Mouse (Mus musculus) MN1 (cell line): Measurements from ENCODE around the gene Ankrd52.

ENCODE experiments used
- DNase-seq: peaks from one replicate; pipeline ENCODE4 v3.0.0-alpha.2; 2016; ENCODE audit warnings: low spot score

The Ankrd52 gene

GRCm38 (mm10) chr10:128401638-128402037 is 24.7 kb downstream of the Ankrd52 start:
- no peak for DNase-seq

- no peak for DNase-seq
Observed at GRCm38 (mm10) chr10:128403931-128404330, 27.0 kb downstream of the Ankrd52 start.

GRCm38 (mm10) chr10:128408591-128409535 is 31.9 kb downstream of the Ankrd52 start:
- DNase-seq = no peak

DNA sequence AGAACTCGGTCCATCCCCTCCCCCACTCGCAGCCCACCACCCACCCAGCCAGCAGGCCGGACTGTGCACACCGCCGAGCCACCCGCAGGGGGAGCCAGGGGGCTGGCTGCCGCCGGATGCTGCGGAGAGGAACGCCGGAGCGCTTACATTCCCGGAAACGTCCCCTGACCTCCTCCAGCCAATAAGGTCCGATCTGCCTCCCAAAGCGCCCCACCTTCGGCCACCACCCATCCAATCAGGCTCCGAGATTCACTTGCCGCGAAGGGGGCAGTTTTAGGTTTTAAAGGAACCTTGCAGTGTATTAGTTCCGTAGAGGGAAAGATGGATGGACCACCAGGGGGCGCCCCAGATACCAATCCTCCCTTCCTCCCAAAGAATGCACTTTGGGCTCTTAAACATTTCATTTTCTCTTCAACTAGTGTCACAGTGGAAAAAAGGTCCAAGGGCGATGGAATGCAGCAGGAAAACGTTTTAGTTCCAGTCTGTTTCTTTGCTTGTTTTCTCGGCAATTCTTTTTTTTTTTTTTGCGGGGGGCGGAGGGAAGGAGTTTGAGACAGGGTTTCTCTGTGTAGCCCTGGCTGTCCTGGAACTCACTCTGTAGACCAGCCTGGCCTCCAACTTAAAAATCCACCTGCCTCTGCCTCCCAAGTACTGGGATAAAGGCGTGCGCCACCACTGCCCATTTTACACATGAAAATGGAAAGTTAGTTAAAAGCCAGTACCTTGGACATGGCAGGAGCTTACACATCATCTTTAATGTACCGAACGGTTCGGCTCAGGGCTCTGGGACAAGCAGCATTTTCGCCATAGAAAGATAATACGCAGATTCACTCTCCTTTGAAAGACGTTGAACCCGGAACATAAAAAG is 33.0 kb downstream of the Ankrd52 start:
- peak; percentile 100 for DNase-seq

GRCm38 (mm10) chr10:128410560-128410845 is 33.6 kb downstream of the Ankrd52 start:
- DNase-seq = no peak

DNA sequence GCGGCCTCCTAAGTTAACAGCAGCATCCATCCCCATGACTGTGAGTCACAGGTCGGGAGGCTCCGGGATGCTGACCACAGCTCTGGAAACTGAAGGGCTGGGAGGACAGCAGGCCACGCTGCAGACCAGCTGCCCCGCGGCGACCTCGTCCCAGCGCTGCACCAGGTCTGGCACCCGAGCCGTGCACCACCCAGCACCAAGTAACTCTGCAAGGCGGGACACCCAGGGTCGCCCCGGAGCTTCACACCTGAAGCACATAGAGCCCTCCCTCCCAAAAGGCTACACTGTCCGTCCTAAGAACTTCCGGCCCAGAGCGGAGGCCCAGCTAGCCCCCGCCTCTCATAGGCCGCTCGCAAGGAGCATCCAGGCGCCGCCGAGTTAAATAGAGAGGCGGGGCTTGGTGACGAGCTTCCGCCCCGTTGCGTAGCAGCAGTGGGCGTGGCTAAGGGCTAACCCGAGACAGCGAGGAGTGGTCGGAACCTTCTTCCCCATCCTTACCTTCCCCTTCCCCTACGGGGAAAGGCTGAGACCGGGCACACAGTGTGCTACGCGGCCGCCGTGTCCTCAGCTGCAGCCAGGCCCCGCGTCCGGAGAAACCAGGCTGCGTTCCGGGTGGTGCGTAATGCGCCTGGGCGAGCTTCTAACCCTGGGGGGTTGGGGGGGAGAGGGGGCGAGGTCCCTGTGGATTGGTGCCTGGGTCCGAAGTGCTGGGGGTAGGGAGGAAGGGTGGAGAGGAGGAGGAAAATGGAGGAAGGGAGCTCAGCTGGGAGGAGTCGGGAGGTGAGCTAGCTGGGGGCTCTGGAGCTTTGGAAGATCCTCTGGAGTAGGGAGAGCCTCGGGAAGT is 34.5 kb downstream of the Ankrd52 start, which contains the start of the genes Nabp2 and Rnf41:
Nabp2 (minus strand) TSS at position 282 of the 844 bp plus-strand sequence.
Rnf41 (plus strand) TSS at position 447 of the 844 bp plus-strand sequence.
- DNase-seq = peak; percentile 100

GRCm38 (mm10) chr10:128412055-128412381 is 35.1 kb downstream of the Ankrd52 start:
- DNase-seq = peak; percentile 70

DNA sequence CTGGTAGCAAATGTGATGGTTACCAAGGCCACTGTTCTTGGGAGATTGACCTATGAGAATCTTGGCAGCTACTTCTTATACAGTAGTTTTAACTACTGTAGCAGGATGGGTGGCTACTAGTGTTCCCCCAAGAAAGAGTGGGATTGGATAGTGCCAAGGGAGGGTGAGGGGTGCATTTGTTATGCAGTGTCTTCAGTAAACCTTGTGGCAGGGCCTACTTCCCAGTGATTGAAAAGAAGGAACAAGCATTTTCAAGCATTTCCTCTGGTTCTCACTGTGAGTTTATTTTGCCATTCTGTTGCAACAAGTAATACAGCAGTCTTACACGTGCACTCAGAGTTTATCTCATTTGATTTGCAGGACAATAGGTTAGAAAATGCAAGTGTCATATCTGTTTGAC is 35.6 kb downstream of the Ankrd52 start:
- no peak for DNase-seq

GRCm38 (mm10) chr10:128413076-128413475 is 36.2 kb downstream of the Ankrd52 start:
- no peak for DNase-seq

DNA sequence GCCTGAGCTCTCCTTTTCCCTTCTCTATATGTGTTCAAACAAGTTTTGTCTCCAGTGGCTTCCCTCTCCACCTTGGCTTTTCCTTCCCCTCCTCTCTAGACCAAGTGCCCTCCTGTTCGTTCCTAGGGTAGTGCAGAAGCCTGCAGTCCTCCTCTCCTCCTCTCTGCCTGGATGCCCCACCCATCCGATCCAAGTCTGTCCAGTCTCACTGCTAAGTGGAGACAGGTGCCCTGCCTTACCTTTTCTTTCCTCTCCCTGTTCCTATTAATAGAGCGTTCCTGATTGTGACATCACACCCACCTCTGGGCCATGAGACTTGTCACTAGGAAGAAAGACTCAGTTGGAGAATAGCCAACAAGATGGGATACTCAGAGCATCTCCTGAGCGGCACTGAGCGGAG is 37.9 kb downstream of the Ankrd52 start:
- DNase-seq = no peak

DNA sequence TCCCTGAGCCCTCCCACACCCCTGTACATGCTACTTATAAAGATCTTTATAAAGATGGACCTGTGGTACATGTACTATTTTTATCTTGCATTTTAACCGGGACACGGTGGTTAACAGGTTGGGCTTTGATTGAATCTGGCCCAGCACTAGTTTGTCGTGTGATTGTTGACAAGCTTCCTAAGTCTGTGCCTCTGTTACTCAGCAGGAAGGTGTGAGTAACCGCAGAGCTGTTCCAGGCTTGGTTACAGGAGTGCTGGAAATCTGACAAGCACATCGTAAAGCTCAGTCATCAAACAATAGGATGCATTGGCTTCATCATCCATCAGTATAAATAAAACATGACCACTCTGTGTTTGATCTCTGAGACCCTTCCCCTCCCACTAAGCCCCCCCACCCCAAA is 45.5 kb downstream of the Ankrd52 start:
- DNase-seq = no peak

- no peak for DNase-seq
Observed at GRCm38 (mm10) chr10:128424604-128425003, 47.7 kb downstream of the Ankrd52 start.

DNA sequence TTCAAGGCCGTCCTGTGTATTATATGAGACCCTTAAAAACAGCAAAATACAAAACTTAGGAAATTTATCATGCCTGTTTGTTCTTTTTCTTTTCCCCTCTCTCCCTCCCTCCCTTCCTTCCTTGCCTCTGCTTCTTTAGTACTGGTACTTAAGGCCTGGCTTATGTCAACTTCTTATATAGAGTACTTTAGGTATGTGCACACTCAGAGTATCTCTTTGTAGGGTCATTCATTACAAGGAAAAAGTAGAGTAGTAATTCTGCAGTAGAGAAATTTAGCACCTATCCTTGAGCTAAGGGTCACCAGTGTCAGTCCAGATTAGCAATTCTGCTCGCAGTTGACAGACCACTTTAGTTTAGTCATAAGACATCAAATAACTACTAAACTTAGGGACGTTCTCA is 48.3 kb downstream of the Ankrd52 start:
- DNase-seq = no peak

GRCm38 (mm10) chr10:128429052-128429451 is 52.1 kb downstream of the Ankrd52 start:
- no peak for DNase-seq

DNA sequence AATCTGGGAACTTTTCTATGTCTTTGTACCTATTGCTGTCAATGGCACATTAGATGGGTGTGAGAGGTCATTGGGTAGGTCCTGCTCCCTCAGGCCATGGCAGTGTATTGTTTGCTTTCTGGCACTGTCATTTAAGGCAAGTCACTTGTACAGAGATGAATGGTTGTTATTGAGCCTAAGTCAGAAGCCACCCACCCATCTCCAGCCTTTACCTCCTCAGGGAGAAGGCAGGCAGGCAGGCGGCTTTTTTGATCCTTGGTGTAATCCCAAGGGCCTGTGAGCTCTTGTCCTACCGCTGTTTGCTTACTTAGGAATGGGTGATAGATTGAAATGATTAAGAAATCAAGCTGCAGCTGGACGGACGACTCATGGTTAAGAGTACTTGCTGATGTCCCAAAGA is 52.5 kb downstream of the Ankrd52 start:
- no peak for DNase-seq

GRCm38 (mm10) chr10:128433417-128433816 is 56.5 kb downstream of the Ankrd52 start:
- no peak for DNase-seq

GRCm38 (mm10) chr10:128434681-128435080 is 57.8 kb downstream of the Ankrd52 start:
- no peak for DNase-seq

DNA sequence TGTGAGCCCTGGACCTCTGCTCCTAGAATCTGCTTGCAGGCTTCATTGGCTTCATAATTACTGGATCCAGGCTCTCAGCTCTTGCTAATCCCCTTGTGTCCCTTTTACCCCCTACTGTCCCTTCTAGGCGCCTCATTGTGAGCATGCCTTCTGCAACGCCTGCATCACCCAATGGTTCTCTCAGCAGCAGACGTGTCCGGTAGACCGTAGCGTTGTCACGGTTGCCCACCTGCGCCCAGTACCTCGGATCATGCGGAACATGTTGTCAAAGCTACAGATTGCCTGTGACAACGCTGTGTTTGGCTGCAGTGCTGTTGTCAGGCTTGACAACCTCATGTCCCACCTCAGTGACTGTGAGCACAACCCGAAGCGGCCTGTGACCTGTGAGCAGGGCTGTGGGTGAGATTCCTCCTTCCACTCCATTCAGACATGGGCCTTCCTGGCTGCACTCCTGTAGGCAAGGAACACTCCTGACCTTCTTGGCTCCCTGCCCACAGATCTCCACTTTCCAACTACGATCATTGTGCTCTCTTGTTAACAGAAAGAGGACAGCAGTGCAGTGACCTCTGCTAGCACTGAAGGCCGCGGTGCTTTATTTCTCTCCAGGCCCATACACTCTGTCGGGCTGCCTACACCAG is 58.4 kb downstream of the Ankrd52 start:
- peak; percentile 84 for DNase-seq

- DNase-seq = peak; percentile 68
Observed at GRCm38 (mm10) chr10:128435873-128436272, 59.0 kb downstream of the Ankrd52 start.

- DNase-seq = peak; percentile 94
Observed at GRCm38 (mm10) chr10:128436376-128436775, 59.5 kb downstream of the Ankrd52 start.

DNA sequence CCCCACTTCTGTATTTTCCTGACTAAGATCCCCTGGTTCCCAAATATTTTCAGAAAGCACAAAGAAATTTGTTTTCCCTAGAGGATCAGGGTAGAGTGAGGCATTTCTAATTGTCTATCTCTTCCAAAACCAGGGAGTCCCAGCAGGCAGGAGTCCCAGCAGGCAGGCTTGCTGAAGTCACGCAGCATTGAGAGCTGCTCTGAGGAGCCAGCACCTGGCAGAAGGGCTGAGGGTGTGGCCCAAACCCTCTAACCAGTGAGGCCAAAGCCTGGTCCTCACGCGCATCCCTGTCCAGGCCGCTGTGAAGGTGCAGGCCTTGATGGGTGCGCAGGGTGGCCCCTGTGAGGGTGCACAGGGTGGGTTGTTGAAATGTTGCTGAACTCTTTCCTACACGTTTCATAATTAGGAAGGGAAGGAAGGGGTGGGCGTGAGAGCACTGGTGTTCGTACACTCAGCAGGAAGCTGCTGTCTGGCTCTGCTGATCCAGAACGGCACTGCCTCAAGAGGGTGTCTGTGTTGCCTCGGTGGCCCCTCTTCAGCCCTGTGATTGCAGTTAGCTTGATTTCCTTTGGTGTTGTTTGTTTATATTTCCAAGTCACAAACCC is 61.9 kb downstream of the Ankrd52 start:
- DNase-seq = peak; percentile 56
